Mouse (Mus musculus): ENCODE results near the gene Spag17.

DNA sequence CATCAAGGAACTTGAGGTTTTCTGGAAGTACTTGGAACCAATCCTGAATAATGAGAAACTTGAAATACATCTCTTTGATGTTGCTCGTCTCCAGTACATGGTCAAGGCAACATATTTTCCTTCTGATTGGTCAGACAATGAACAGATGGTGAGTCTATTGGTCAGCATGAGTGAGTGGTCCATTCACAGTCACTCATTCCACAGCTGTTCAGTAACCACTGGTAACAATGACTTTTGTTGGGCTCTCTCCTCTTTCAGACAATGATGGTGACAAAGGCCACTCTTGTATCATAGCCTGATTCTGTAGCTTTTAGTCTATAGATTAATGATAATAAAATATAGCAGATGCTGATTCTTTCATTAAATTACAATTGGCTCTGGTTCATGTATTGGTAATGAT, 119.5 kb downstream of the Spag17 start:
- TF ChIP-seq CTCF (IDR thresholded peaks at IDR 0.05; ENCODE audit: control insufficient read depth, insufficient read depth, insufficient read length) (no peak), MYOG (IDR thresholded peaks at IDR 0.05; ENCODE audit: control insufficient read depth, extremely low read depth, insufficient read length) (no peak)

Data from C2C12 (cell line).